Mouse (Mus musculus): ENCODE measurements around the gene Olfr1443.
A peak's percentile ranks its signal among the peaks of the same experiment; 100 is the strongest.
"Not testable (repeated sequence)": the region's sequence is repeated elsewhere in the genome, so short reads cannot be mapped to it uniquely, and the experiment has no call there.

Gene Olfr1443

GRCm38 (mm10) chr19:12677812-12678211 is at the start of gene Olfr1443:
Olfr1443 (plus strand) TSS chr19:12678112.
- DNase-seq (ENCODE audit: low spot score in 2 of 2), result no peak

GRCm38 (mm10) chr19:12633176-12633575 is 44.7 kb upstream of the Olfr1443 start, which contains the start of gene Glyat:
Glyat (plus strand) TSS chr19:12633308.
- DNase-seq (ENCODE audit: low spot score in 2 of 2), result no peak

- DNase-seq (ENCODE audit: low spot score in 2 of 2), result no peak
Observed at GRCm38 (mm10) chr19:12634259-12634658, 43.7 kb upstream of the Olfr1443 start.

- DNase-seq (ENCODE audit: low spot score in 2 of 2), result no peak
Observed at GRCm38 (mm10) chr19:12634963-12635362, 42.9 kb upstream of the Olfr1443 start.

GRCm38 (mm10) chr19:12636863-12637262 is 41.0 kb upstream of the Olfr1443 start:
- DNase-seq (ENCODE audit: low spot score in 2 of 2), result no peak

- no peak for DNase-seq (ENCODE audit: low spot score in 2 of 2)
Observed at GRCm38 (mm10) chr19:12638049-12638448, 39.9 kb upstream of the Olfr1443 start.

- DNase-seq (ENCODE audit: low spot score in 2 of 2), result no peak
Observed at GRCm38 (mm10) chr19:12649511-12649910, 28.4 kb upstream of the Olfr1443 start.

- no peak for DNase-seq (ENCODE audit: low spot score in 2 of 2)
Observed at GRCm38 (mm10) chr19:12666156-12666555, 11.8 kb upstream of the Olfr1443 start.

- DNase-seq (ENCODE audit: low spot score in 2 of 2), result not testable (repeated sequence)
Observed at GRCm38 (mm10) chr19:12668601-12669000, 9.3 kb upstream of the Olfr1443 start.

- no peak for DNase-seq (ENCODE audit: low spot score in 2 of 2)
Observed at GRCm38 (mm10) chr19:12670139-12670538, 7.8 kb upstream of the Olfr1443 start, which contains the start of gene Olfr1442. Olfr1442 (plus strand) TSS chr19:12670439.

GRCm38 (mm10) chr19:12671051-12671450 is 6.9 kb upstream of the Olfr1443 start:
- DNase-seq (ENCODE audit: low spot score in 2 of 2), result no peak

- DNase-seq (ENCODE audit: low spot score in 2 of 2), result no peak
Observed at GRCm38 (mm10) chr19:12684638-12685037, 6.7 kb downstream of the Olfr1443 start.

- no peak for DNase-seq (ENCODE audit: low spot score in 2 of 2)
Observed at GRCm38 (mm10) chr19:12685231-12685630, 7.3 kb downstream of the Olfr1443 start.

GRCm38 (mm10) chr19:12695590-12695989 is 17.7 kb downstream of the Olfr1443 start, which contains the start of gene Keg1:
Keg1 (plus strand) TSS chr19:12695786.
- no peak for DNase-seq (ENCODE audit: low spot score in 2 of 2)

GRCm38 (mm10) chr19:12696221-12696620 is 18.3 kb downstream of the Olfr1443 start:
- DNase-seq (ENCODE audit: low spot score in 2 of 2), result no peak

- no peak for DNase-seq (ENCODE audit: low spot score in 2 of 2)
Observed at GRCm38 (mm10) chr19:12708458-12708857, 30.5 kb downstream of the Olfr1443 start.

GRCm38 (mm10) chr19:12708986-12709385 is 31.1 kb downstream of the Olfr1443 start:
- DNase-seq (ENCODE audit: low spot score in 2 of 2), result no peak

- DNase-seq (ENCODE audit: low spot score in 2 of 2), result no peak
Observed at GRCm38 (mm10) chr19:12719189-12719588, 41.3 kb downstream of the Olfr1443 start.

- no peak for DNase-seq (ENCODE audit: low spot score in 2 of 2)
Observed at GRCm38 (mm10) chr19:12720463-12720862, 42.6 kb downstream of the Olfr1443 start.

- DNase-seq (ENCODE audit: low spot score in 2 of 2), result not testable (repeated sequence)
Observed at GRCm38 (mm10) chr19:12720919-12721318, 43.0 kb downstream of the Olfr1443 start.

- DNase-seq (ENCODE audit: low spot score in 2 of 2), result not testable (repeated sequence)
Observed at GRCm38 (mm10) chr19:12721596-12721995, 43.7 kb downstream of the Olfr1443 start.

- peak in 1 of 2 experiments; percentile 37 for DNase-seq (ENCODE audit: low spot score in 2 of 2)
Observed at GRCm38 (mm10) chr19:12722308-12722707, 44.4 kb downstream of the Olfr1443 start.

- no peak for DNase-seq (ENCODE audit: low spot score in 2 of 2)
Observed at GRCm38 (mm10) chr19:12725851-12726250, 47.9 kb downstream of the Olfr1443 start.

GRCm38 (mm10) chr19:12731036-12731435 is 53.1 kb downstream of the Olfr1443 start:
- no peak for DNase-seq (ENCODE audit: low spot score in 2 of 2)

All from right cerebral cortex, postnatal 10 days (tissue).